Mouse (Mus musculus) embryonic facial prominence, embryonic 12.5 days (tissue): ENCODE measurements around the gene Ubqln2. TPM values are rescaled to one million over a fixed set of nuclear protein-coding genes. Genes with fewer than 3 reads are reported as not detected.

Source experiments
- ATAC-seq: fragments of 200-750 bp; cut with Nextera tagmentation; 2 replicates; pipeline ENCODE4 v1.8.0; 2017; ENCODE audit not compliant: insufficient number of reproducible peaks, insufficient read depth, low FRiP score, low TSS enrichment
- H3K27ac ChIP-seq: fragments of 300-500 bp; sonication (generic); 2 replicates; pipeline ENCODE4 v1.5.1; 2016; ENCODE audit warnings: mild to moderate bottlenecking
- H3K27me3 ChIP-seq: fragments of 300-500 bp; sonication (generic); 2 replicates; pipeline ENCODE4 v1.6.1; 2016; ENCODE audit warnings: mild to moderate bottlenecking, moderate library complexity
- H3K36me3 ChIP-seq: fragments of 300-500 bp; sonication (generic); 2 replicates; pipeline ENCODE4 v1.6.1; 2016; ENCODE audit warnings: mild to moderate bottlenecking
- H3K4me1 ChIP-seq: fragments of 300-500 bp; sonication (generic); 2 replicates; pipeline ENCODE4 v1.6.1; 2016
- H3K4me2 ChIP-seq: fragments of 300-500 bp; sonication (generic); replicated peaks from 2 replicates; pipeline ENCODE4 v1.6.1; 2016; ENCODE audit warnings: mild to moderate bottlenecking, moderate library complexity
- H3K4me3 ChIP-seq: fragments of 300-500 bp; sonication (generic); 2 replicates; pipeline ENCODE4 v1.5.1; 2016; ENCODE audit warnings: mild to moderate bottlenecking
- H3K9ac ChIP-seq: fragments of 300-500 bp; sonication (generic); 2 replicates; pipeline ENCODE4 v1.6.1; 2016; ENCODE audit warnings: mild to moderate bottlenecking, moderate library complexity
- H3K9me3 ChIP-seq: fragments of 300-500 bp; sonication (generic); 2 replicates; pipeline ENCODE4 v1.6.1; 2016; ENCODE audit warnings: mild to moderate bottlenecking, moderate library complexity
- WGBS: fragments of 180-500 bp; shearing (Covaris S2); methylation state at CpG from one replicate; pipeline ENCODE4 v1.1.7; 2016; 5-methylcytosine and 5-hydroxymethylcytosine counted together
- polyA plus RNA-seq: library from polyadenylated mRNA; unstranded; fragments of >200 nt; fragmentation: Nextera tagmentation; extraction: Ambion mirVana; gene quantifications from 2 replicates; pipeline ENCODE4 v1.2.1, GENCODE M21; 2016

Ubqln2 gene
- polyA plus RNA-seq, result 29.3 and 31.0 TPM in 2 replicates

GRCm38 (mm10) chrX:153497688-153498516, at the start of gene Ubqln2:
Gene Ubqln2 (plus strand): TSS chrX:153498227.
- H3K9ac ChIP-seq, result peak within 1 kb of the TSS; percentile 82
- ATAC-seq, result peak; percentile 95
- H3K27ac ChIP-seq, result peak within 1 kb of the TSS; percentile 96
- H3K9me3 ChIP-seq, result no peaks in the 10 kb centered on the region
- H3K4me2 ChIP-seq, result peak within 1 kb of the TSS; percentile 74
- H3K4me1 ChIP-seq, result no peaks in the 10 kb centered on the region
- H3K27me3 ChIP-seq, result no peaks in the 10 kb centered on the region
- H3K36me3 ChIP-seq, result no peaks in the 10 kb centered on the region
- H3K4me3 ChIP-seq, result peak within 1 kb of the TSS; percentile 58
- 11% methylated on average over 53 of the region's 76 CpGs for WGBS

GRCm38 (mm10) chrX:153451946-153452345, 46.1 kb upstream of the Ubqln2 start:
- H3K27ac ChIP-seq, result no peak overlapping the region
- no peak for ATAC-seq
- no peaks in the 10 kb centered on the region for H3K27me3 ChIP-seq
- 63% methylated on average over 5 of the region's 5 CpGs for WGBS
- H3K36me3 ChIP-seq, result no peaks in the 10 kb centered on the region
- H3K4me2 ChIP-seq, result no peak overlapping the region
- no peak overlapping the region for H3K4me3 ChIP-seq
- no peak overlapping the region for H3K9ac ChIP-seq
- no peaks in the 10 kb centered on the region for H3K9me3 ChIP-seq
- no peaks in the 10 kb centered on the region for H3K4me1 ChIP-seq

GRCm38 (mm10) chrX:153476760-153477248, 21.2 kb upstream of the Ubqln2 start:
- no peak overlapping the region for H3K27ac ChIP-seq

GRCm38 (mm10) chrX:153492326-153492725, 5.7 kb upstream of the Ubqln2 start:
- WGBS, result 62% methylated on average over 3 of the region's 3 CpGs
- Histone ChIP-seq H3K9ac (no peak overlapping the region), H3K4me2 (no peak overlapping the region), H3K4me1 (no peaks in the 10 kb centered on the region), H3K27ac (no peak overlapping the region), H3K27me3 (no peaks in the 10 kb centered on the region), H3K9me3 (no peaks in the 10 kb centered on the region), H3K36me3 (no peaks in the 10 kb centered on the region), H3K4me3 (no peak overlapping the region)
- ATAC-seq, result no peak

More at GRCm38 (mm10) chrX:153476760-153477248, 21.2 kb upstream of the Ubqln2 start:
- H3K36me3 ChIP-seq, result no peaks in the 10 kb centered on the region
- no peaks in the 10 kb centered on the region for H3K4me1 ChIP-seq
- 42% methylated on average over 8 of the region's 8 CpGs for WGBS
- no peak for ATAC-seq
- H3K9ac ChIP-seq, result no peak overlapping the region
- H3K4me2 ChIP-seq, result no peak overlapping the region
- no peak overlapping the region for H3K4me3 ChIP-seq
- no peaks in the 10 kb centered on the region for H3K9me3 ChIP-seq
- no peaks in the 10 kb centered on the region for H3K27me3 ChIP-seq

- H3K36me3 ChIP-seq, result no peaks in the 10 kb centered on the region
- H3K27me3 ChIP-seq, result no peaks in the 10 kb centered on the region
- no peaks in the 10 kb centered on the region for H3K4me1 ChIP-seq
- H3K9me3 ChIP-seq, result no peaks in the 10 kb centered on the region
- ATAC-seq, result peak; percentile 11; the same call in 1 of the 2 replicates
- H3K27ac ChIP-seq, result peak overlapping the region; percentile 96
- peak overlapping the region; percentile 82 for H3K9ac ChIP-seq
- WGBS, result 24% methylated on average over 30 of the region's 30 CpGs
- peak overlapping the region; percentile 74 for H3K4me2 ChIP-seq
- peak overlapping the region; percentile 58 for H3K4me3 ChIP-seq
Measured at GRCm38 (mm10) chrX:153498665-153499293, 752 bp downstream of the Ubqln2 start.

GRCm38 (mm10) chrX:153499294-153500046, 1.4 kb downstream of the Ubqln2 start:
- no peak for ATAC-seq
- Histone ChIP-seq H3K4me1 (no peaks in the 10 kb centered on the region), H3K9ac (peak overlapping the region; percentile 82), H3K4me3 (peak overlapping the region; percentile 58), H3K27ac (peak overlapping the region; percentile 96), H3K4me2 (peak overlapping the region; percentile 74), H3K27me3 (no peaks in the 10 kb centered on the region), H3K9me3 (no peaks in the 10 kb centered on the region), H3K36me3 (no peaks in the 10 kb centered on the region)
- WGBS, result 24% methylated on average over 32 of the region's 32 CpGs

- Histone ChIP-seq H3K4me2 (peak overlapping the region; percentile 74), H3K9ac (peak overlapping the region; percentile 82), H3K4me3 (peak overlapping the region; percentile 58), H3K27ac (peak overlapping the region; percentile 96; the same call in 1 of the 2 replicates), H3K27me3 (no peaks in the 10 kb centered on the region), H3K9me3 (no peaks in the 10 kb centered on the region), H3K4me1 (no peaks in the 10 kb centered on the region), H3K36me3 (no peaks in the 10 kb centered on the region)
- WGBS, result 30% methylated on average over 12 of the region's 12 CpGs
- no peak for ATAC-seq
Measured at GRCm38 (mm10) chrX:153500047-153500345, 2.0 kb downstream of the Ubqln2 start.

GRCm38 (mm10) chrX:153505954-153506353, 7.9 kb downstream of the Ubqln2 start:
- no peaks in the 10 kb centered on the region for H3K4me1 ChIP-seq
- no peak for ATAC-seq
- WGBS, result 41% methylated on average over 9 of the region's 9 CpGs
- H3K4me2 ChIP-seq, result no peak overlapping the region
- H3K27ac ChIP-seq, result no peak overlapping the region
- no peak overlapping the region for H3K9ac ChIP-seq
- no peaks in the 10 kb centered on the region for H3K9me3 ChIP-seq
- H3K36me3 ChIP-seq, result no peaks in the 10 kb centered on the region
- H3K4me3 ChIP-seq, result no peak overlapping the region
- H3K27me3 ChIP-seq, result no peaks in the 10 kb centered on the region

- Histone ChIP-seq H3K4me2 (no peak overlapping the region), H3K4me1 (no peaks in the 10 kb centered on the region), H3K36me3 (no peaks in the 10 kb centered on the region), H3K9me3 (no peaks in the 10 kb centered on the region), H3K27me3 (no peaks in the 10 kb centered on the region), H3K4me3 (no peak overlapping the region), H3K9ac (no peak overlapping the region), H3K27ac (no peak overlapping the region)
- 85% methylated on average over 5 of the region's 5 CpGs for WGBS
- no peak for ATAC-seq
Measured at GRCm38 (mm10) chrX:153515491-153515890, 17.5 kb downstream of the Ubqln2 start.

GRCm38 (mm10) chrX:153528399-153528798, 30.4 kb downstream of the Ubqln2 start:
- WGBS, result 40% methylated on average over 2 of the region's 2 CpGs
- no peak for ATAC-seq
- H3K4me3 ChIP-seq, result no peak overlapping the region
- H3K4me2 ChIP-seq, result no peak overlapping the region
- no peaks in the 10 kb centered on the region for H3K27me3 ChIP-seq
- H3K9me3 ChIP-seq, result no peaks in the 10 kb centered on the region
- no peaks in the 10 kb centered on the region for H3K4me1 ChIP-seq
- H3K9ac ChIP-seq, result no peak overlapping the region
- H3K27ac ChIP-seq, result no peak overlapping the region
- H3K36me3 ChIP-seq, result no peaks in the 10 kb centered on the region
